Mouse (Mus musculus): ENCODE data around the gene Ost4. TPM values are rescaled to one million over a fixed set of nuclear protein-coding genes. Genes with fewer than 3 reads are reported as not detected.

Ost4 gene
- total RNA-seq (2021): 100 to 1,000 TPM; 211 to 228 TPM
- long read RNA-seq, experiment 1, transcript Ost4-201 (2 exons, 576 nt): minor isoform, 42 of 163 reads
- long read RNA-seq, experiment 1, transcript Ost4-202 (3 exons, 1,144 nt): major isoform, 116 of 163 reads
- long read RNA-seq, experiment 1, partial matches to known transcripts: 4 of 163 reads
- long read RNA-seq, experiment 1, other reads (novel, unspliced or antisense): 1 of 163 reads
- long read RNA-seq, experiment 2, transcript Ost4-201 (2 exons, 576 nt): minor isoform, 26 of 107 reads
- long read RNA-seq, experiment 2, transcript Ost4-202 (3 exons, 1,144 nt): major isoform, 81 of 107 reads
- long read RNA-seq, experiment 2, partial matches to known transcripts: 0 of 107 reads
- long read RNA-seq, experiment 2, other reads (novel, unspliced or antisense): 0 of 107 reads

GRCm38 (mm10) chr5:30907413-30908059, at the start of gene Ost4:
Gene Ost4, minus strand, starts transcription at chr5:30907788.
- peak; percentile 99 for DNase-seq

- DNase-seq: no peak
Observed at GRCm38 (mm10) chr5:30955751-30956150, 48.2 kb upstream of the Ost4 start.

GRCm38 (mm10) chr5:30954556-30954955, 47.0 kb upstream of the Ost4 start:
- DNase-seq: no peak

GRCm38 (mm10) chr5:30954065-30954464, 46.5 kb upstream of the Ost4 start:
- no peak for DNase-seq

GRCm38 (mm10) chr5:30952551-30952950, 45.0 kb upstream of the Ost4 start:
- DNase-seq: no peak

GRCm38 (mm10) chr5:30951706-30952105, 44.1 kb upstream of the Ost4 start:
- DNase-seq: no peak

GRCm38 (mm10) chr5:30950922-30951321, 43.3 kb upstream of the Ost4 start:
- DNase-seq: no peak

- peak in 1 of 2 experiments; percentile 46 for DNase-seq
Observed at GRCm38 (mm10) chr5:30950451-30950850, 42.9 kb upstream of the Ost4 start.

GRCm38 (mm10) chr5:30949654-30950326, 42.2 kb upstream of the Ost4 start:
- DNase-seq: peak; percentile 94 to 97

- no peak for DNase-seq
Observed at GRCm38 (mm10) chr5:30948620-30949019, 41.0 kb upstream of the Ost4 start.

- peak; percentile 83 to 85 for DNase-seq
Observed at GRCm38 (mm10) chr5:30944956-30945781, 37.6 kb upstream of the Ost4 start, which contains the start of gene Cgref1. Gene Cgref1, minus strand, starts transcription at chr5:30945591.

- no peak for DNase-seq
Observed at GRCm38 (mm10) chr5:30944344-30944743, 36.8 kb upstream of the Ost4 start.

- no peak for DNase-seq
Observed at GRCm38 (mm10) chr5:30943004-30943403, 35.4 kb upstream of the Ost4 start.

GRCm38 (mm10) chr5:30934725-30935461, 27.3 kb upstream of the Ost4 start:
- no peak for DNase-seq

- DNase-seq: no peak
Observed at GRCm38 (mm10) chr5:30933705-30934104, 26.1 kb upstream of the Ost4 start.

- no peak for DNase-seq
Observed at GRCm38 (mm10) chr5:30931378-30931777, 23.8 kb upstream of the Ost4 start.

GRCm38 (mm10) chr5:30930846-30931245, 23.3 kb upstream of the Ost4 start:
- no peak for DNase-seq

- DNase-seq: peak; percentile 78 to 85
Observed at GRCm38 (mm10) chr5:30930121-30930520, 22.5 kb upstream of the Ost4 start.

- peak; percentile 46 to 51 for DNase-seq
Observed at GRCm38 (mm10) chr5:30927945-30928529, 20.4 kb upstream of the Ost4 start.

- no peak for DNase-seq
Observed at GRCm38 (mm10) chr5:30926073-30926472, 18.5 kb upstream of the Ost4 start.

- DNase-seq: no peak
Observed at GRCm38 (mm10) chr5:30925217-30925616, 17.6 kb upstream of the Ost4 start.

Measured in adrenal gland, postnatal 36 days (tissue).